Mouse (Mus musculus) CH12.LX (cell line): ENCODE data around the gene Gm8113.
"Not testable (repeated sequence)": the region's sequence is repeated elsewhere in the genome, so short reads cannot be mapped to it uniquely, and the experiment has no call there.

Experiments
- CTCF ChIP-seq, 2 experiments: IDR thresholded peaks in 1 of 2; conservative IDR thresholded peaks in 1 of 2; 2 replicates each; pipeline ENCODE4 v1.5.1; 2011 to 2012; ENCODE audit warnings: low read depth in 2 of 2, low read length in 2 of 2, improper control_type of control experiment in 1 of 2, inconsistent platforms in 1 of 2, mild to moderate bottlenecking in 1 of 2, moderate library complexity in 1 of 2
- E2F4 ChIP-seq: IDR thresholded peaks from 2 replicates; pipeline ENCODE4 v1.6.1; 2011; ENCODE audit warnings: low read depth, low read length, improper control_type of control experiment; ENCODE audit not compliant: insufficient replicate concordance
- POLR2A ChIP-seq: IDR thresholded peaks from 2 replicates; pipeline ENCODE4 v1.6.1; 2011; ENCODE audit warnings: low read depth, mild to moderate bottlenecking, improper control_type of control experiment, low read length
- ZKSCAN1 ChIP-seq: IDR thresholded peaks from 2 replicates; pipeline ENCODE4 v1.6.1; 2012; ENCODE audit warnings: low read depth, inconsistent platforms, low read length, improper control_type of control experiment, borderline replicate concordance
- ZMIZ1 ChIP-seq: IDR thresholded peaks from 2 replicates; pipeline ENCODE4 v1.6.1; 2012; ENCODE audit warnings: low read depth, mild to moderate bottlenecking, inconsistent platforms, low read length, improper control_type of control experiment
- ZNF384 ChIP-seq: IDR thresholded peaks from 2 replicates; pipeline ENCODE4 v1.6.1; 2012; ENCODE audit warnings: low read depth, low read length, improper control_type of control experiment, inconsistent platforms

GRCm38 (mm10) chr14:43879966-43880545, 45.1 kb upstream of the Gm8113 start:
- not testable (repeated sequence) for TF ChIP-seq E2F4; POLR2A; CTCF (conservative IDR thresholded peaks at IDR 0.05 in 1 of 2, IDR thresholded peaks at IDR 0.05 in 1 of 2; ENCODE audit: low read depth in 2 of 2, low read length in 2 of 2); ZKSCAN1; ZMIZ1; ZNF384
